Mouse (Mus musculus): ENCODE measurements around the gene Rae1. TPM values are rescaled to one million over a fixed set of nuclear protein-coding genes. Genes with fewer than 3 reads are reported as not detected.

Rae1 gene
- 46.9 TPM for polyA plus RNA-seq (2017; shearing (Covaris generic))

DNA sequence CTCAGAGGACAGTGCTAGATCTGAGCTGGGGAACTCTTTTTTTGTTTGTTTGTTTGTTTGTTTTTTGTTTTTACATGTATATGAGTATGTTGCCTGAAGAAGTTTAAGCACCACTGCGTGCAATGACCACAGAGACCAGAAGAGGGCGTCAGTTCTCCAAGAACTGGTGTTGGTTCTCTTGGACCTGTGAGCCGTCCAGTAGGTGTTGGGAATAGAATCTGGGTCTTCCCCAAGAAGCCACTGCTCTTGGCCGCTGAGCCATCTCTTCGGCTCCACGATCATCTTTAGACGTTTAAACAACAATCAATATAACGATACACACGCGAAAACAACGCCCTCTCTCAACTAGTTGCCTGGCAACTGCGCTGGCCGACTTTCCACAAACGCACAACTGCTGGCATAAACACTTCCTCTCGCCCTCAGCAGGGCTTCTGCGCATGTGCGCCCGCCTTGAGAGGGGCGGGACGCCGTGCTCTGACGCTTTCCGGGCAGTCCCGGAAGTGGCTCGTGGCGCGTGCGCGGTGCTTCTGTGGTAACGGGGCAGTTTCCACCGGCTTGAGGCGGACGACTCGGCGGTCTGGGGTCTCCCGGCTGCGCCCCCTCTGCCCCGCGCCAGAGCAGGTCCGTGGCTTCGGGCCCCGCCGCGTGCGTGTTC, at the start of gene Rae1:
Gene Rae1, plus strand, starts transcription at position 488 of the 655 bp plus-strand sequence.

DNA sequence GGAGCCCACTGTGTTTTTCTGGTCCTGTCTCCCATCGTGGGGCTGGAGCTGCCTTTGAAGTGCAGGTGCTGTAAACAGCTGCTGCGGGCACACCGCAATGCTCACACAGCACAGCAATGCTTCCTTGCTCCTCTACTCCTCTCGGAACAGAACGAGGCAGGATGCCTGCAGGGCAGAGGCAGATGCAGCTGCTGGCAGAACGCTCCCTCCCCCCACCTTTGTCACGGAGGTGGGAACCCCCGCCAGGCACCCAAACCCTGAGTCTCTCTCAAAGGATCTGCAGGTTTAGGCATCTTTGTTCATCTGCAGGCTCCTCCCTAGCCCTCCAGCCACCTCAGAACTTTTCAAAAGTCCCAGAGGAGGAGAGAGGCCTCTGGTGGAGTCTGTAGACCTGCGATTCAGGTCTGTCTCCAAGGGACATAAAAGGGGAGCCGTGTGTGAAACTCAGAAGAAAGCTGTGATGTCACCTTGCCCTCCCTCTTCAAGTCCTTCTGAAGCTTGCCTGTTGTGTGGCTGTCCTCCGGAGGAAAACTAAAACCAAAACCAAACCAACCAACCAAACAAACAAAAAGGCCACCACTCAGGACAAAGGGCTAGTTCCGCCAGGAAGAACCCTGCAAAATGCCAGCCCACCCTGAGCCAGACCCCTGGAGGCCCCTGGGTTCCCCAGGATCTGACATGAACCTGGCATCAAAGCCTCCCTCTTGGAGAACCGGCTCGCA, 22.3 kb upstream of the Rae1 start, which contains the start of gene Spo11:
Gene Spo11, plus strand, starts transcription at position 292 of the 722 bp plus-strand sequence.

GRCm38 (mm10) chr2:173020430-173020829, 20.5 kb downstream of the Rae1 start, which contains the start of gene Rbm38:
Gene Rbm38 (plus strand): TSS chr2:173020498.

Other genes starting within 250 kb of the Rae1 start
- gene Bmp7, start 59.8 kb upstream of the Rae1 start, polyA plus RNA-seq (2017; shearing (Covaris generic)): 9.6 TPM
- gene Spo11, start 22.4 kb upstream of the Rae1 start, polyA plus RNA-seq (2017; shearing (Covaris generic)): 8.0 TPM
- gene Rbm38, start 20.4 kb downstream of the Rae1 start, polyA plus RNA-seq (2017; shearing (Covaris generic)): 31.5 TPM
- gene Ctcfl, start 119.4 kb downstream of the Rae1 start, polyA plus RNA-seq (2017; shearing (Covaris generic)): not detected
- gene Pck1, start 152.9 kb downstream of the Rae1 start, polyA plus RNA-seq (2017; shearing (Covaris generic)): not detected
- gene Zbp1, start 218.8 kb downstream of the Rae1 start, polyA plus RNA-seq (2017; shearing (Covaris generic)): 234 TPM